Mouse (Mus musculus) lung, postnatal 14 days (tissue): ENCODE measurements at regions not wholly inside any gene's neighbourhood (a gene's known extent, or its start where the extent isn't known, plus 50 kb on each side); places are given as distances from the start of the nearest gene placed in this dataset.

ENCODE experiments used
- DNase-seq: peaks from one replicate; pipeline ENCODE4 v3.0.0; 2021

DNA sequence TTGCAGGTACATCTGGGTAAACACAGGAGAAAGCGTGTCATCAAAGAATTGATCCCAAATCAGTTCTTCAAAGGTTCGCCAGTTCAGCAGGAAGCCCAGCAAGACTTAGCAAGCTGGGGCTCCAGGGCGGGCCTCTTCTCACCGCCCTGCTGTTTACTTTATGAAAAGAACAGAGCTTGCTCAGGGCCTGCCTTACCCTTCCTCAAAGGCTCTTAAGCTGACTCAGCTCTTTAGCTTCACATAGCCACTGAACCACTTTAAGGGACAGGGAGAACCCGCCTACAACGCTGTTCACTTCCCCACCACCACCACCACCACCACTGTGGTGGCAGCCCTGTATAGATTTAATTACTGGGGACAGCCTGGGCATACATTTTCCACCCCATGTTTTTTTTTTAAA lies 148.5 kb downstream of the Clic5 start:
- peak; percentile 7 for DNase-seq

DNA sequence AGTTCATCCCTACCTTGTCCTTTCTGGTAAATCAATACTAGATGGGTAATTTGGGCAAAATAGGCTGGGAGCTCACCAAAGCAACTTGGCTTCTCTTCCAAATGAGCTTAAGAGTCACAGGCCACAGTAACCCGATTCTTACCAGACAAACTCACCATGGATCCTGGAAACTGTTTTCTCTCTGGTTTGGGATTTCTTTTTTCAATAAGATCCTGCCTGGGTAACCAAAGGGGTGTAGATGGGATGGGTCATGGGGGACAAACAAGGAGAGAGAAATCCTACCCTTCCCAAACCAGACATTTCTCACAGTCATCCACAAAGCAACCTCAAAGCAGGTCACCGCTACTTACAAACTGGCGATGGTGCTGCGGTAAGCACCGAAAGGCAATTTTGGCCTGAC lies 148.9 kb downstream of the Clic5 start:
- DNase-seq = no peak

DNA sequence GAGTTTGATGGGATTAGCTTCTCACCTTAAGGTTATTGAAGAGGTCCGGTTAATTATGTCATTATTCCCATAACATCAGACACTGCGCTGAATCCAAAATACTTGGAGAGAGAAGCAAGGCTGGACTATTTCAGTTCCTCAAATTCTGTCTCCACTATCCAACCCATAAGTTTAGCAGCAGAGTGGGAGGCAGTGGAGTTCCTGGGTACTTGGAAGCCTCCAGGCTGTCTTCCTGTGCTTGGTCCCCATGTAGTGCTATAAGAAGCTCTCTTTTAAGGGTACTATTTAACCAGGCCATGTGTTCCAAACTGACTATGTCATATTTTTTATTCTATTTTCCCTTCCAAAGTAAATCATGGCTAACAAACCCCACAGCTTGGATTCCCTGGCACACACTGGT lies 156.2 kb downstream of the Clic5 start:
- DNase-seq = no peak

DNA sequence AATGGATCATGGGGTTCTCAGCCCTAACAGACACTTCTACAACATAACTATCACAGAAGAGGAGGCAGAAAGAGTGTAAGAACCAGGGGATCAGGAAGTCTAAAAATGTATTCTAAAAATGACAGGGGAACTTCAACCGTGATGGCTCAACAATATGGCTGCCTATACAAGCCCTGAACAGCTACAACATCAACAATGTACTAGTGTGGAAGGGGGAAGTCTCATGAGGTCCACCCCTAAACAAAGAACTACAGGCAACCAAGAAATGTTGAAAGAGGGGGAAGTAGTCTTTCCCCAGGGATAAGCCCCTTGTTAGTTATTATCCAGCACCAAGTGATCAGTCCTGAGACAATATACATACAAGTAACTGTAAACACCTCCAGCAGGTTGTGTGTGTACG lies 157.0 kb downstream of the Clic5 start:
- DNase-seq = no peak

GRCm38 (mm10) chr17:44350201-44350948 lies 162.0 kb downstream of the Clic5 start:
- DNase-seq = peak; percentile 20

DNA sequence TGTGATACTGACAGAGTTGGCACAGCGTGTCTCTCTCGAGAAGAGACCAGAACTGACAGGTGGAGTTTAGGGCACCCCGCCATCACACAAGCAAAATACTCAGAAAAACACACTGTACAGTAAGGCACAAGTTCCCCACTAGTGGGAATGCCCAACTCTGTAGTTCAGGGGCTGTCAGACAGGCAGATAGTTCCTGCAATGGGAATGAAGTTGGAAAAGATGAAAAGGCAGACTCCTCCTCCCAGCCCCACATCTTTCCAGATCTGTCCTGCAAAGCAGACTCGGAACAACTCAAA lies 162.5 kb downstream of the Clic5 start:
- DNase-seq = no peak

DNA sequence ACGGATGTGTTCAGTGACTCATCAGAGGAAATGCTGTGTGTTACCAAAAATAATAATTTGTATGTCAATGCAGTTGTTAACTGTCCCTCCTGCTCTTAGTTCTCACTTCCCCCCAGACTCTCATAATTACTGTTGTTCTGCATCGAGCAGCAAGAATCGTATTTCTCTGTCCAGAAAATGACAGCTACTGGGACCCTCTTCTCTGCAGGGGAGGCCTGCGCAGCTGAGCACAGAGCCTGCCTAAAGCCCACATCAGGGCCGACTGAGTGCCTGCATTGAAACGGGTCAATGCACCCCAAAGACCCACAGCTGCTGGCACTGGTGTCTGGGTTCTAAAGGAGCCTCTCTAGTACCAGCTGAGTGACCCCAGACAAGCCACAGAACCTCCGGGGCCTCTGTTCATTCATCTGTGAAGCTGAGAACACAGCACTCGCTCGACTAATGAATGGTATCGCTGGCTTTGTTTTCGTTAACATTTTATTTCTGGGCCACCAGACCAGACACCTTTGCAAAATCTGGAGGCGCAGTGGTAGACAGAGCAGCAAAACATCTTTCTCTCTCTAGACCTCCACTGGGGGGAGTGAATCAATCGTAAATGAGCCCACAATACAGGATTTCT lies 163.2 kb downstream of the Clic5 start:
- no peak for DNase-seq

DNA sequence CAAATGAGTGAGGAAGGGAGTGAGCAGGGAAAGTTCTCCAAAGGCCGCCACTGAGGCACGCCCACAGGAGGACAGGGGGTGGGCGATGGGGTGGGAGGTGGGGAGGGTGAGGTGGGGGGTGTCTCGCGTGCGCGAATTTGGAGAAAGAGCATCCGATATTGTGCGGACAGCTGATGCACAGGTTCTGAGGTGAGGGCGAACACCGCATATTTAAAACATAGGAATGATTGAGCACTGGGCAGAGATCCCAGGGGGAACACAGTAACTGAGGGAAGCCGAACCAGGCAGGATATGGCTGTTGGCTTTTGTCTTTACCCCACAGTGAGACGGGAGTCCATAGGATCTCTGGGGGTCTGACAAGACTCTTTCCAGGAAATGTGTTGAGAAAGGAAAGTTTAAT lies 163.8 kb downstream of the Clic5 start:
- no peak for DNase-seq

GRCm38 (mm10) chr17:44363111-44363510 lies 174.7 kb downstream of the Clic5 start:
- DNase-seq = no peak

- no peak for DNase-seq
Measured at GRCm38 (mm10) chr17:44364494-44364893, 176.1 kb downstream of the Clic5 start.

GRCm38 (mm10) chr17:44366438-44366837 lies 178.1 kb downstream of the Clic5 start:
- DNase-seq = no peak

- no peak for DNase-seq
Measured at GRCm38 (mm10) chr17:44367561-44367960, 179.2 kb downstream of the Clic5 start.

DNA sequence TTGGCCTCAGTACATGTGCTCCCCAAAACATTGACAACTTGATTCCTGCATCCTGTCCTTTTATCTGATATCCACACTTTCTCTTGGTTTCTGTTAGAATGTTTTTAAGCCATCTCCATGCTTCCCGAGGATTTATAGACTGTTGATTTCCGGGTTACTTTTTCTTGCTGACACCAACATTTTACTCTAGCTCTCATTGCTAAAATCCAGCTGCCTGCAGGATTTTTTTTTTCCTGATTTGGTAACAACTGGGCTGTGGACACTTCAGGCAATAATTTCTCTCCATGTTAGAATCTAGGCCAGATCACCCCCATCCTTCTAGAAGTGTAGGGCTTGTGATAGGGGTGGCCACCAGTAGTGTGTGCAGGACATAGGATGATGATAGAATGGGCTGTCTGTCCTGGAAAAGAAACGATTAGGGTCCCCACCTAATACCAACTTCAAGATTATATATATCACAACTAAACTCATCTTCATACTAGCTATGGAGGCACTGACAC lies 182.6 kb downstream of the Clic5 start:
- DNase-seq = no peak

DNA sequence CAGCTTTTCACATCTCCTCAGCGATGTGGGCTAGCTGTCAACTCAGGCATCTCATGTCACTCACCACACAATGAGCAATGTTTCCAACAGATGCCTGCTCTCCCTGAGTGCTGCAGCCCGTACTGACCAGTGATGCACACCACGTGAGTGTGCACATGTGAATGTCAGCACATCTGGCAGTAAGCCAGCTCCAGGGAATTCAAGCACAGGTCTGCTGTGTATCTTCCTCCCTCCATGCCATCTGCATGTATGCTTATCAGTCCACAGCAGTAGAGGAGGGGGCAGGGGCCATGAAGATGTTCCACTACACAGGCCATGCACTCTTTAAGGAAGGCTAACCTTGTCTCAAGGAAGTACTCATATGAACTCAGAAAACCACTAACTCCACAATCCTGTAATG lies 183.2 kb downstream of the Clic5 start:
- no peak for DNase-seq

DNA sequence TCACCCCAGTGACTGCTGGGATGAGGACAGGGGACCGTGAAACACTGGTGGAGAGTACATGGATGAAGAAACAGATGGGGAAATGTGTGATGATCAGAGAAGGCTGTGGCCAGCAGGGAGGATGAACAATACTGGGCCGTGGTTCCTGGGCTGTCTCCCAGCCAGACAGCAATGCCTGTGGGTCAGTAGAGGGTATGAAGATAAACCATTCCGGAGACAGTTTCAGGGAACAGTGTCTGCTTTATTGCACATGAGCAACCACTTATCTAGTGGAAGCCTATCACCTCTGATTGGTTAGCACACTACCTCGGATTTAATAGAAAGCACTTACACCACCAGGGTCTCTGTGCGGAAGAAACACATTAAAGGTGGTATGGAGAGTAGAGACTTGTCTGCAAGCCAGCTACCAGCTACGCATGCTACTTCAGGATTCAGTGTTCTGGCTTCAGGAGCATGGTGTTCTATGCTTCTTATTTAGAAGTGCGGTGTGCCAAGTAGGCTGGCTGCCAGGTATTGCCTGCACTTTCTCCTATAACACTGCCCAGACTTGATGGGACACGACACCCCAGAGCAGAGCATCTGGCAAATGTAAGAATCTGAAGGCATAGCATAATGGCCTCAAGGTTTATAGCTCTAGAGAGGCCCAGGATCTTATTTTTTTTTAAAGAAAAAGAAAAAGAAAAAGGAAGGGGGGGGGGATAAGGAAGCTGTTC lies 185.5 kb downstream of the Clic5 start:
- peak; percentile 4 for DNase-seq

DNA sequence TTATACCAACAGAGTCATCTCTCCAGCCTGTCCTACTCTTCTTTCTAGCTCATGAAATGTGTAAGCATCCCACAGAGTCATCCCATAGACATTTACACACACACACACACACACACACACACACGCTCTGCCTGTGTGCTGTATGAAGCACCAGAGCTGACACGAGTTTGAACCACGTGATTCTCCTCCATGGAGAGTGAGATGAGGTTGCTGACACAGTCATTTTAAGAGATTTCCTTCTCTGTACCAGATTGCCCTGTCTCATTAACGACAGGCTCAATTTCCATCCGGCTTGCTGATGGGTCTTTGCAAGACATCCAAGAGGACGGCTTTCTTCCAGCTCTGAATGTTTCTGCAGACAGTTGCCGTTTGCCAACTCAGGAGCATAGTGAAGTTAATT lies 190.0 kb downstream of the Clic5 start:
- DNase-seq = no peak

DNA sequence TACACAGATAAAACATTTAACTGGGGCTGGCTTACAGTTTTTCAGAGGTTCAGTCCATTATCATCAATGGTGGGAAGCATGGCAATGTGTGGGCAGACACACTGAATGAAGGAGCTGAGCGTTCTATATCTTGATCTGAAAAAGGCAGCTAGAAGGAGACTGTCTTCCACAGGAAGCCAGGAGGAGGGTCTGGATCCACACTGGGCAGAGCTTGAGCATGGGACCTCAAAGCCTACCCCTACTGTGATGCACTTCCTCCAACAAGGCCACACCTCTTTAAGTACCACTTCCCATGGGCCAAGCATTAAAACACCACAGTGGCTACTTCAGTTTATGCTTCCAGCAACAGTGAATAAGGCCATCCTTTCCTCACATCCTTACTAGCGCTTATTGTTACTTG lies 200.5 kb downstream of the Clic5 start:
- no peak for DNase-seq

DNA sequence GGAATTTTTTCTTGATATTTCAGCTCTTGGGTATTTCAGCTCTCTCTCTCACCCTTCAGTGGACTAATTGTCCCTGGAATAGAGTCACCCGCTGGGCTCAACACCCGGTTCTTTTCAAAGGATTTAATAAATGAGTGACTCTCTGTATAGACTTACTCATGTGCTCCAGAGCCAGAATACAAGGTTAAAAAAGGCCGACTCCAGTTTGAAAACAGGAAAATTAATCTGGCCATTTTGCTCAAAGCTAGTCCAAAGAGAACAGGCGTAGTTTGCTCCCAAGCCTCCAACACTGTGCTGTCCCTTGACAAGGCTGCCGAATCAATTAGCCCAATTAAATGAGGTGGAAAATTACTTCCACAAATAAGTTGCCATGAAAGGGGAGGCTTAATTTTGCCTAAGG lies 209.4 kb downstream of the Clic5 start:
- DNase-seq = no peak

DNA sequence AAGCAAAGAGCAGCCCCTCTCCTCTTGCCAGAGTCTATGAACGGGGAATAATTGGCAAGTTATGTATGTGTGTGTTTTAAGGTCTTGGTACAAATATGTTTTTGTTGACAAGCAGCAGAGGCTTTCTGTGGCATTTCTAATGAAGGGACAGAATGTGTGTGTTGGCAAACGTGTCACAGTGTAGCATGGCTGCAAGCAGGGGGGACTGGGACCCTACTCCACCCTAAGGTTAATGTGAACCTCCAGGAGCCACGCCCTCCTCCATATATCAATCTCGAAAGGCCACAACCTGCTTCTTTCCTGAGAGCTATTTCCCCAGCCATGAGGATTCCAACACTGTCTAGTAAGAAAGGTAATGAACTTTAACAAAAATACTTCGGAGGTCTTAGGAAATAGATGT lies 209.8 kb downstream of the Clic5 start:
- DNase-seq = no peak

DNA sequence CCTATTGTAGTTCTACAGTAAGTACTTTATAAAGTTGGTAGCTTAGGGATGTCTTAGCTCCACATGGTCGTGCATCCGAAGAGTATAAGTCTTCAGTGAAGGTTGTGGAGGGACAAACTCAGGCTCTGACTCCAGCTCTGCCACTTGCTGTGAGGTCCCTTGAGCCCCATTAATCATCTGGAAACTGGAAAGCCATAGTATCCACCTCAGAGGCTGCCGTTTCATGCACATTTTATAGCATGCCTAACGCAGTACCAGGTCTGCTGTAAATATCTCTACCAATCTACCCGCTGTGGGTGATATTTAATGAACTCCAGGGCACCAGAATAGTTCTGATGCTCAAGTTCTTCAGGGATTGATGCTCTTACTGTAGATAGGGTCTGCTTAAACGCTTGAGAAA lies 216.5 kb downstream of the Clic5 start:
- no peak for DNase-seq

DNA sequence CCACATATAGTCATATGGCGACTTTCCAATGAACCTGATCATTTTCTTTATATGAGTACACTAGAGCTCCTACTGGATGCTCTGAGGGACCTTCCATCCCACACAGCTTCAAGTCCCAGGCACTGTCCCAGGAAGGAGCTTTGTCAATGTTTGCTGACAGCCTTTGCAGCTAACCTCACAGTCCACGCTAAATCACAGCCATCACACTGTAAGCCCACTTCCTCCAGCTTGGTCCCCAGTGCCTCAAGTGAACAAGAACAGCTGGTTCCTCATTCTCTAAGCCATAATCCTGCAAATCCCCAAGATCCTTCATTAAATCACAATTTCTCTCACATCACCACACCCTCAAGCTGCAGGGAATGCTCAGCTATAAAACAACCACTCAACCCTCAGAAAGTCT lies 222.6 kb downstream of the Clic5 start:
- no peak for DNase-seq

DNA sequence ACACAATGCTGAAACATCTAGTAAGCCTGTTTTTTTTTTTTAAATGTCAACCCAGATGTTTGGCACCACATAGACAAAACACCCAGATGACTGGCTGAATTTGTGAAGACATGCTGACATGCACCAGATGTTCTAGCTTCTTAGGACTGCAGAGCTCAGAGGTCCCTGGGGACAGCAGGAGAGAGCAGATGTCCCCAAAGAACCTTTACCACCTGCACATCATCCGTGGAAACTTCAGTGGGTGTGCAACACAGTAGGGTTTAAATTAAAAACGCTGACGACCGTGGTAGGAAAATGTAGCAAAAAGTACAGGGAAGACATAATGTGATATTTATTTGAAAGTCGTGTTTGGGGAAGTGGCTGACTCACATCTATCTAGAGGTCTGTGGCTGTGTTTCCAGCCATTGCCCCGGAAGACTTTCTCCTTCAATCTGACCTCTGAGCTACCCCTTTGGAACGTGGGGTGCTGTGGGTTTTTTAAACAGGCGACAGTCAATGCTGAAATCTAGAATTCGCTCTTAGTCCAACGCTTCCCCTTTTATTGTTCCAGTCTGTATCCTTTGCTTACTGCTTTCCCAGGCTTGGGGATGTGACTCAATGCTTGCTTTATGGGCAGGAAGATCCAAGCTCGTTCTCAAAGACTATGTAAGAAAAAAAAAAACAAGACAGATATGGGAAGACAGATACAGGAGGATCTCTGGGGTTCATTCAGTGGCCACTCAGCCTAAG lies 230.5 kb downstream of the Clic5 start:
- DNase-seq = no peak

GRCm38 (mm10) chr17:44419405-44419729 lies 231.0 kb downstream of the Clic5 start:
- no peak for DNase-seq
